Mouse (Mus musculus) ES-E14 (cell line): ENCODE measurements around the gene Rcn1.

Source experiments
- CHD2 ChIP-seq: IDR thresholded peaks from 2 replicates; pipeline ENCODE4 v1.6.1; 2014; ENCODE audit warnings: mild to moderate bottlenecking, low read depth, low read length, inconsistent platforms
- ZNF384 ChIP-seq: IDR thresholded peaks from 2 replicates; pipeline ENCODE4 v1.6.1; 2012; ENCODE audit warnings: low read depth, low read length, inconsistent platforms

- TF ChIP-seq CHD2, result no peak
- TF ChIP-seq ZNF384, result no peak
Measured at GRCm38 (mm10) chr2:105380757-105381319, 18.3 kb downstream of the Rcn1 start.
